Mouse (Mus musculus): ENCODE data around the gene Gm17482. TPM values are rescaled to one million over a fixed set of nuclear protein-coding genes. Genes with fewer than 3 reads are reported as not detected.

Gene Gm17482
- polyA plus RNA-seq (2014; fragmentation: Illumina TruSeq; extraction: RNeasy Lipid Tissue Mini Kit (QIAGEN cat#74804); ENCODE audit: insufficient read depth, low read depth, low replicate concordance), result not detected

DNA sequence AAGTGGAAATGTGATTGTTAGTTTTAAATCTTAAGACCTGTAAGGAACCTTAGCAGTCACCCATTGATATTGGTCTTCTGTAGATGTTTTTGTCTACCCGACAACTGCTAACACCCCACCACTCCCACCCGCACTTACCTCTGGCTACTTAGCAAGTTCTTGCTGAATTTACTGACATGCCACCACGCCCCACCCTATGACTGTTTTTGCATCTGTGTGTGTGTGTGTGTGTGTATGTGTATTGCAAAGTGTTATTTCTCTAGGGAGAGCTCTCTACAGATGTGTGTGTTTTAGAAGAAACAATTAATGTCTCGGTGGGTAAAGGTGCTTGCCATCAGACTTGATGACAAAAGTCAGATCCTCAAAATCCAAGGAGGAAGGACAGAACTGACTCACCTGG, at the start of gene Gm17482:
TSS of gene Gm17482 (plus strand) at position 301 of the 400 bp plus-strand sequence.

DNA sequence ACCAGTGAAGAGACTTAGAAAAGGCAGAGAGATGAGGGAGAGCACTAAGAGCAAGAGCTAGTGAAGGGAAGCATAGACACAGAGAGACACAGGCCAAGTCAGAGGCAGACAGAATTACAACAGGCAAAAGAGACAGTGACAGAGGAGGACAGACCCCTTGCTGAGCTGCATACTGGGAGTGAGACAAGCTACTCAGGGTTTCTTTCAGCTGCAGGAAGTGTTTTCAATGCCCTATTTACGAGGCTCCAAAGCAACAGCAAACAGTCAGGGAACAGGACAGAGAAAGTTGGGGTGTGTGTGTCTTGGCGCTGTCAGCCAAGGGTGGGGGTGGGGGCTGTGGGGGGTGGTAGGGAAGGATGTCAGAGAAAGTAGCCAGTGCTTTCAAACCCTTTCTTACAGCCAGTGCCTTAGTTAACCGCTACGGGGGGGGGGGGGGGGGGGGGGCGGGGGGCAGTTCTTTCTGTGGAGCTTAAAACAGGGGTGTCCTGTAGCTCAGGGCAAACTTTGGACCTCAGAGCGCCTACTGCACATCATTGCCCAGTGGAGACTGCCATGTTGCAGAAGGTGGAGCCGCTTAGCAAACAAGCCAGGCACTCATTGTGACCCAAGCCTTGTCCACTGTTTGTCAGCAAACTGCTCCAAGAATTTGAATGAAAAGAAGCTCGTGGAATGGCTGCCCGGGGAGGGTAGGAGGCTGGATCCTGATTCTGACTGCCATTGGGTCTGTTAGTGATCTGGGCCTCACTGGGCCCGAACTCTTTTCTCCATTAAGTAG, 25.1 kb downstream of the Gm17482 start, which contains the start of gene Timp4:
TSS of gene Timp4 (minus strand) at position 107 of the 775 bp plus-strand sequence.

Other genes with a start within 250 kb of the Gm17482 start
- 9.9 TPM for gene Tamm41, start 189.5 kb upstream of the Gm17482 start, polyA plus RNA-seq (2014; fragmentation: Illumina TruSeq; extraction: RNeasy Lipid Tissue Mini Kit (QIAGEN cat#74804); ENCODE audit: insufficient read depth, low read depth, low replicate concordance)
- 4.5 TPM for gene Syn2, start 92.4 kb upstream of the Gm17482 start, polyA plus RNA-seq (2014; fragmentation: Illumina TruSeq; extraction: RNeasy Lipid Tissue Mini Kit (QIAGEN cat#74804); ENCODE audit: insufficient read depth, low read depth, low replicate concordance)
- 1.2 TPM for gene Timp4, start 24.9 kb downstream of the Gm17482 start, polyA plus RNA-seq (2014; fragmentation: Illumina TruSeq; extraction: RNeasy Lipid Tissue Mini Kit (QIAGEN cat#74804); ENCODE audit: insufficient read depth, low read depth, low replicate concordance)
- gene Pparg, start 133.6 kb downstream of the Gm17482 start, polyA plus RNA-seq (2014; fragmentation: Illumina TruSeq; extraction: RNeasy Lipid Tissue Mini Kit (QIAGEN cat#74804); ENCODE audit: insufficient read depth, low read depth, low replicate concordance), result 9.2 TPM